Mouse (Mus musculus) gastrocnemius, adult 2 months (tissue): ENCODE data around the gene Mmd2. TPM values are rescaled to one million over a fixed set of nuclear protein-coding genes. Genes with fewer than 3 reads are reported as not detected.

Experiments
- DNase-seq: peaks from one replicate; pipeline ENCODE4 v3.0.0; 2022
- H3K27ac ChIP-seq: fragments of 200-600 bp; 2 replicates; pipeline ENCODE4 v1.8.1; 2022; ENCODE audit warnings: mild to moderate bottlenecking
- H3K4me3 ChIP-seq: fragments of 200-600 bp; 2 replicates; pipeline ENCODE4 v1.8.1; 2022; ENCODE audit warnings: mild to moderate bottlenecking, moderate library complexity
- CTCF ChIP-seq: fragments of 200-600 bp; IDR thresholded peaks from 2 replicates; pipeline ENCODE4 v1.8.1; 2022; ENCODE audit warnings: antibody characterized with exemption, mild to moderate bottlenecking, moderate library complexity
- intact Hi-C: fragments of 180-260 bp; cut with DNase I; formaldehyde crosslinking; loops from one replicate; pipeline ENCODE4 v1.15.1; 2025
- total RNA-seq, 2 experiments: library from RNA; stranded (reverse); gene quantifications; 2 replicates each; pipeline ENCODE4 v1.2.3; 2021

Mmd2 gene
- total RNA-seq, 2 experiments from 2014 or later = not detected

DNA sequence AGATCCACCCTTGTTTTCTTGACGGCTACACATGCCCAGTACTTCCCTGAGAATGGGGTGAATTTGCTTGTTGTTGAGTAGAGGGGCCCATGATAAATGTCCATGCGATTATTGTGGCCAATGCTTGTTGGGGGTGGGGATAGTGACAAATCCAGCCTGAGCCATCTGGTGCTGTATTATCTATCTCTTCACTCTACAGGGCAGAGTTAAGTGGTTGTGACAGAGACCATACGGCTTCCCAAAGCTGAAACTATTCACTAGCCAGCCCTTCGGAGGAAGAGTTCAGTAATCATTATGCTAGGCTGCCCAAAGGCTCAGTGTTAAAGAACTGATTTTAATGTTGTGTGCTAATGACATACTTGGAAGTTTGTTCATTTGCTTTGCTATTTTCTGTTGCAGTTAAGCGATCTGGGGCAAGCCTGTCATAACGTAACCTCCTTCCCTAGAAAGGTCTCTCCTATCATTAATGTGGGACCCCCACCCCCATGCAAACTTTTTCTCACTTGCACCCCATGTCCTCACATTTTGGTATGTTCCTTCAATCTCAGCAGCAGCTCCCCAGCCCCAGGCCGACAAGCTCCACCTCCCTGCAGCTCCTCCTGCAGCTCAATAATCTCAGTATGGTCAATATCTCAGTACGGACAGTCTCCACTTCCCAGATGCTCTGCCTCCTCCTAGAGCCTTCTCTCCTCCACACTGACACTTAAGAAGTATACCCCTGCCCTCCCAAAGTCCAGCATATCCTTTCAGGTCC is 83.7 kb downstream of the Mmd2 start:
- DNase-seq = no peak
- H3K4me3 ChIP-seq = no peak overlapping the region
- intact Hi-C loops = no loop called here
- H3K27ac ChIP-seq = no peak overlapping the region
- TF ChIP-seq CTCF = no peak

DNA sequence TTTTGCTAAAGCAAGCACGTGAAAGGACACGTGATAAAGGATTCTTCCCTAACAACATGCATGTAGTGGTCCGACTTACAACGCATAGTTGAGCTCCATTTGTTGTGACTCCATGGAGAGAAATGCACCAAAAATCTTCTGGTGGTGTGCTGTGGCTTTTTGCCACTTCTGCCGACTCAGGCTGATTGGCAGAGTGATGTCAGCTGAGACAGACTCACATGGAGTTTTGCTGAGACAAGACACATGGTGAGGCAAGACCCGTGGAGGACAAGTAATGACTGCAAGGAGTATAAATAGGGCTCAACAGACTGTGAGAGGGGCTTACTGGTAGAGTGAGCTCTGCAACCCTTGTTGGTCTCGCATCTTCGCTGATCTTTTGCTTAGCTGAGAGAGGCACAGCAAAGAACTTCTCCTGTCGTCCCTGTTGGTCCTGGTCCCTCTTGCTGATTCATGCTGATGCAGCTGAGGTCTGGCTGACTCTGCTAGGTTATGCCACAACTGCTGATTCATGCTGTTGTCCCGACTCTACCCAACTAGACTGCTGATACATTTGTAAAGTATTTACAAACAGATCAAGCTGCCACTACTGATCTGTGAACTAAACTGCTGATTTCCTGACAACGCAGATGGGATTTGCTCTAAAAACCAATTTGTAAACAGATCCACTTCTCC is 87.3 kb downstream of the Mmd2 start:
- H3K27ac ChIP-seq = no peak overlapping the region
- DNase-seq = no peak
- H3K4me3 ChIP-seq = no peak overlapping the region
- intact Hi-C loops = no loop called here
- TF ChIP-seq CTCF = no peak

DNA sequence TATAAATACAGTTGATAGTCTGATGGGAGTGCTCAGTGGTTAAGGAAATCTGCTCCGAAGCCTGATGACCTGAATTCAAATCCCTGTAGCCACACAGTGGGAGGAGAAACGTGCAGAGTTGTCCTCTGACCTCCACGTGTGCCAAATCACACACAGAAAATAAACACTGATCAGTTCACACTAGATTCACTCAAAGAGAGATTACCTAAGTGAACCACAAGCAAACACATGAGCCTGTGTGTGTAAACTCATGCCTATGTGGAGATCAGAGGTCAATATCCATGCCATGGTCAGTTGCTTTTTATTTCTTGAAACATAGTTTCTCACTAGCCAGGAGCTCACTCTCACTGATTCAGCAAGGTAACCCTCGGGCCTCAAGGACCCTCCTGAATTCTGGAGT is 88.2 kb downstream of the Mmd2 start:
- H3K27ac ChIP-seq = no peak overlapping the region
- intact Hi-C loops = no loop called here
- DNase-seq = no peak
- H3K4me3 ChIP-seq = no peak overlapping the region
- no peak for TF ChIP-seq CTCF

DNA sequence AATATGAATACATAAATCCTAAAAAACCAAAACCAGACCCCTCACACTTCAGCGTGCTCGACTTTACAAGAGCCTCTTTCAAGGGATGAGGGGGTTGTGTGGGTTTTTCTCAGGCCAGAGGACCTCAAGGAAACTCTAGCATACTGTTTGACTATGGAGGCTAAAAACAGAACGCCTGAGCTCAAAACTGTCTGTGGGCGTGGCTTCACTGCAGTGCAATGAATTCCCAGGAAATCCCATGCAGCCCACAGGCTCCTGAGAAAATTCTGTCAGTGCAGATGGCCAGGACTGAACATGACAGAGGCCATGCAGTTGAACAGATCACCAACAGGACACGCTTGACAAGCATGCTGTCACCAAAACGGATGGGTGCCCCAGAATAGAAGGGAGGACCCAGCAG is 89.6 kb downstream of the Mmd2 start:
- TF ChIP-seq CTCF = no peak
- Histone ChIP-seq H3K27ac (no peak overlapping the region), H3K4me3 (no peak overlapping the region)
- no peak for DNase-seq
- intact Hi-C loops = no loop called here

Other genes starting within 250 kb of the Mmd2 start
- gene Foxk1, start 207.3 kb downstream of the Mmd2 start, total RNA-seq = 10 to 100 TPM; 12.2 to 18.9 TPM
- 1 to 10 TPM; 3.7 to 5.0 TPM for gene Ap5z1, start 144.9 kb downstream of the Mmd2 start, total RNA-seq
- gene Papolb, start 78.7 kb downstream of the Mmd2 start, total RNA-seq = under 1 TPM; 0.08 to 0.14 TPM
- 1 to 10 TPM; 1.5 to 1.8 TPM for gene Radil, start 57.7 kb downstream of the Mmd2 start, total RNA-seq
- gene Wipi2, start 18.9 kb upstream of the Mmd2 start, total RNA-seq = 10 to 100 TPM; 27.1 to 29.3 TPM
- gene Slc29a4, start 83.7 kb upstream of the Mmd2 start, total RNA-seq = not detected
- gene Tnrc18, start 208.9 kb upstream of the Mmd2 start, total RNA-seq = 10 to 100 TPM; 31.5 to 32.0 TPM